Mouse (Mus musculus): Measurements from ENCODE around the gene Cklf.
"Not testable (repeated sequence)": the region's sequence is repeated elsewhere in the genome, so short reads cannot be mapped to it uniquely, and the experiment has no call there.

The Cklf gene

DNA sequence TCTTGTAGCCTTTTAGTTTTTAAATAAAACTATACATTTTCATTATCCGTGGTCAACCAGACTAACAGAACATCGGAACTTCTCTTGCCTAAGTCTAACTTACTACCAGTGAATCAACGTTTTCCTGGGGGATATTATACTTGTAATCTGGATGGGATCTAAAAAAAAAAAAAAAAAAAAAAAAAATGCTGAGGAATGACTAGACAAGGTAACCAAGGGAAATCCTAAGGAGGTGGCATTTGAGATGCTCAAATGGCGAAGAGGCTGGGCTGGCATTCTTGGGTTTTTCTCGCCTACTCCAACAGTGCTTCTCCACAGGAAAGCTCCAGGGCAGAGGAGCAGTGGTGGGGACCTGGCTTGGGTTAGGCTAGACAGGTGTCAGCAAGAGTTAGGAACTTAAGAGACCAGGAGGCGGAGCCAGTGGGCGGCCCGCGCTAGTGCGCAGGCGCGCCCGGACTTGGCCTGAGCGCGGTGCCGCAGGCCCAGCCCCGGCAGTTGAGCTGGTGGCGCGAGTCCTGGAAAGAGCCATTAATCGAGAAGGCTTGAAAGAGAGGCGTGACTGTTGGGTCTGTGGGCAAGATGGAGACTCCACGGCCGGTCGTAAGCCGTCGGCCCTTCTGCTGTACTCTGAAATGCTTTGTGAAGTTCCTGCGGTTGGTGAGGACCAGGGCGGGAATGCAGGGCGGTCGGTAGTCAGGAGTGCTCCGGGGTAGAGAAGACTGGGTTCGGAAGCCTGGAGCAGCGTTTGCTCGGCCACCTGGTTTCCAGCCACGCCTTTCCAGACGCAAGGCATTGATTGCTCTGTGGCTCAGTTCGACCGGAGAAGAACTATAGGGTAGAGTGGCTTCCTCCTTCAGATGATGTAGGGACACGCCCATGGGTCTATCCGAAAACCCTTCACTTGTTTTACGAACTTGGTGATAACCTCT, at the start of gene Cklf:
Gene Cklf, plus strand, starts transcription at position 423 of the 929 bp plus-strand sequence.
- DNase-seq (ENCODE audit: low read depth) = peak; percentile 95

DNA sequence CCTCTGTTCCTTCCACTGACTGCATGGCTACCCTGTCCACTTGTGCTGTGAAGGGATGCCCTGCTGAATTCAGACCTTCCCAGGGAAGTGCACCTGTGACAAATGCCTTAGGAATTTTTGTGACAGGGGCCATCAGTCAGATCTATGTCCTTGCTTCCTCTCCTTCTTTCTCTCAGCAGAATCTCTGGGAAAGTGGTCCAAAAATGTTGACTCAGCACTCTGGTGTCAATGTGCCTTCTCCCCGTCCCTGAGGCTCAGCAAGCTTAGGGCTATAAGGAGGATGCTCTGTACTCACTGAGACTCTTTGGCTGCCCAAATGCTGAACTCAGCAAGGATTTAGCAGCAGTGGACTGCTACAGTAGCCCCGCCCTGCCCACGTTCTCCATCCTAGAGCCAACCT, 49.0 kb upstream of the Cklf start:
- DNase-seq (ENCODE audit: low read depth) = no peak

DNA sequence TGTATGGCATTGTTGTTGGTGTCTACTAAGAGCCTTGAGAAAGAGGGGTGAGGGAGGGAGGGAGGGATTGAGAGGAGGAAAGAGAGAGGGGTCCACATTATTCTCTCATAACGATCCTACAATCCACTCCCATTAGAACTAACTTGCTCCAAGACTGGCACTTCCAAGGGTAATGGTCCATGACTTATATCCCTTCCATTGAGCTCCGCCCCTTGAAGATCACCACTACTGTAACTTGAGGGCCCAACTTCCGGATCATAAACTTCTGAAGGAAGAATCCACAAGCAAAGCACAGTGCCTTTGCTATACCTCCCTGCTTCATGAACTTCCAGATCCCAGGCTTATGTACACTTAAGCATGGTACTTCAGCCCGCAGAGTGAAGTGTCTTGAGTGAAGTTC, 48.3 kb upstream of the Cklf start:
- DNase-seq (ENCODE audit: low read depth) = no peak

DNA sequence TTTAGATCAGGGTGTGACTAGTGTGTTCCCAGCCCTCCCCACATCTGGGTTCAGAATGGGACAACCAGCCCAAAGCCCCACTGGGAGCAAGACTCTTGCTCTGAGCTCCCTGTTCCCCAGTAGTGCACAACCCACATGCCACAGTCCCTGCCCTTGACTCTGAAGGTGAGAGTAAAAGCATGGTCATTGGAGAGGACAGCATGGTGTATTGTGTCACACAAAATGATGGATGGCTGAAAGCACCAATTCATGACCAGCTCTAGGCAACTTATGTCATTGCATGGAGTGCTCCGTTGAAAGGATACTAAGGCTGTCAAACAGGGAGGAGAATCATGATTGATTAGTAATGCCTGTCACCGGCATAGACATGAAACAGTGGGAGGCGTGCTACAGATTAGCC, 45.4 kb upstream of the Cklf start:
- DNase-seq (ENCODE audit: low read depth) = no peak

DNA sequence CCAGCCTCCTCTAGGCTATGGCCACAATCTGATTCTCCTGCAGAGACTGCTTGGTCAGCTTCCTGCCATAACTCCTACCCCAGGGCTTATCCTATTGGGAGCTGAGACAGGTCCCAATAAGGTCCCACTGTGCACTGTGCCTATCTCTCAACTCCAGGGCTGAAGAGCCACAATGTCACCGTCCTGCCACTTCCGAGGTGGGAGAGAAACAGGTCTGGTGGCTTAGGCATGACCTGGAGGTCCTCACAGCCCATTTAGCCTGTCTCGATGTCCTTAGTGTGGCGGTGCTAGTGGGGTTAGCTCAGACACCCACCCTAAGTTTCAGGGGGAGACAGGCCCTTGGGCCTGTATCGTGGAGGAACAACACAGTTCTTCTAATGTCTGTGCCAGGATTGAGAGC, 33.1 kb upstream of the Cklf start:
- DNase-seq (ENCODE audit: low read depth) = no peak

DNA sequence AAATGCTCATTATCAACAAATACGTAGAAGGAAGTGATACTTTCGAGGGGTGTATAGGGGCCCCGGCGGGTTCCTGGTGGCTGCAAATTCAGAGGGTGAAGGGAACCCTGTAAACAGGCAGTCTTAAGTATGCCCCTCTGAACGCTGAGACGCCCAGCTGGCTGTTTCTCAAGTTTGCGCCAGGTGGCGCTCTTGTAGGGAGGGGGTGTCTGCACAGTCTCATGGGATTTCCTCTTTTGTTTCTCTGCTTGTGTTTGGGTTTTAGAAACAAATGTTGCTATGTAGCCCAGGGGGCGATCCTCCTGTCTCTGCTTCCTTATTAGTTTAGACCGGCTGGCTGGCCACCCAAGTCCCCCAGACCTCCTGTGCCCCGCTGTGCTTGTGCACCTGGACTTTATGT, 31.6 kb upstream of the Cklf start:
- DNase-seq (ENCODE audit: low read depth) = peak; percentile 75

DNA sequence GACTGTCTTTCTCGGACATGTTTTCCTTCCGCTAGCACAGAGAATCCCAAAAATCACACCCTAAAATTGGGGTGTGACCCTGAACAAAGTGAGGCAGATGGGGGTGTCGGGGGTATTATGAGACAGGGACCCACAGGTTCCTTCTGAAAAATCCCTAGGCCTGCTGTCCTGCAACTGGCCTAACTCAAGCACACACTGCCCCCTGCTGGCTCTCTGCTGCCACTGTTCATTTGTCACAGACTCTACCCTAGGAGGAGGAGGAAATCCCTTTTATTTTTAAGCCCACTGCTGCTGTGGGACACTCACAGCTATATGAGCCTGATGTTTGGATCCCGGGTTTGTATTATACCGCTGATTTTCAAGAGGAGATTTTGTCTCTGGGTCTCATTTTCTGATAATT, 30.9 kb upstream of the Cklf start:
- DNase-seq (ENCODE audit: low read depth) = peak; percentile 84

DNA sequence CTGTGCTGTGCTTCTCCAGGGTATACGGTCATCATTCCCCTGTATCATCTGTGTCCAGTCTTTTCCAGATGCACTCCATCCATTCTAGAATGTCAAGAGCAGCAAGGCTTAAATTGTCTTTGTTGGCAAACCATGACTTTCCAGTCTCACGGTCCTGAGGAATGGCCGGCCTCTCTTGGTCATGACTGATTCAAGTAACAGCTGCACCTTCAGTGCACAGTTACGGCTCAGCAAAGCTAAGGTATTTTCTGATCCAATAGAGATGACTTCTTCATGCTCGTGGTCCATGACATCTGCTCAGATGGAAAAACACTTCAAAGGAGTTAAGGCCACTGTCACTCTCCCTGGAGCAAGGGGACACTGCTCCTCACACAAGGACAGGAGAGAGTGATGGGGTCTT, 23.6 kb upstream of the Cklf start:
- no peak for DNase-seq (ENCODE audit: low read depth)

DNA sequence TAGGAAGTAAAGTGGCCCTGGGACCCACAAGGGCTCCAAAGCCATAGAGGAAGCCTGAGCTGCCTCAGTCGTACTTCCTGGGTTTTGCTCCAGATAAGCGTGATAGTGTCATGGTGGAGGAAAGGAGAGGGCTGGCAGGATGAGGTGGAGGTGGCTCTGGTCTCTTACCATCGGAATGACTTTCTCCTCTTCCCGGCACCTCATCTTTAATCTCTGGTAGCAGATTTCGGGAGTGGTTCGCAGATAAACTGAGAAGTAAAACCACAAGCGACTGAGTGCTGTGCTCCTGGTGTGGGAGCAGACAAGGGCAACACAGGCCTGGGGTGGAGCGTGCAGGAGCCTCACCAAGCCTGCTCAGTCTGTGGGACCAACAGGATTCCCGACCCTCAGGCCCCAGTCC, 20.3 kb upstream of the Cklf start:
- DNase-seq (ENCODE audit: low read depth) = no peak

DNA sequence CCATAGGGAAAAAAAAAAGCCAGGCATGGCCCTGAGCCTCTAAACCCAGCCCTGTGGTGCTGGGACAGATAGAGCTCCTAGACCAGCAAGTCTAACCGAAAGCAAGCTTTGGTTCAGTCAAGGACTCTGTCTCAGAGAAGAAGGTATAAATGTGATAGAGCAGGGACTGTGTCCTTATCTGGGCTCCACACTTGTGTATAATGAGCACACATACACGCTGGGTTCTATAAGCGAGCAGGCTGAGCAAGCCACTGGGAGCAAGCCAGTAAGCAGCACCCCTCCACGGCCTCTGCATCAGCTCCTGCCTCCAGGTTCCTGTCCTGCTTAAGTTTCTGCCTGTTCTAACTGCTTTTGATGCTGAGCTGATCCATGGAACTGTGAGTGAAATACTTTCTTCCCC, 18.6 kb upstream of the Cklf start:
- no peak for DNase-seq (ENCODE audit: low read depth)

DNA sequence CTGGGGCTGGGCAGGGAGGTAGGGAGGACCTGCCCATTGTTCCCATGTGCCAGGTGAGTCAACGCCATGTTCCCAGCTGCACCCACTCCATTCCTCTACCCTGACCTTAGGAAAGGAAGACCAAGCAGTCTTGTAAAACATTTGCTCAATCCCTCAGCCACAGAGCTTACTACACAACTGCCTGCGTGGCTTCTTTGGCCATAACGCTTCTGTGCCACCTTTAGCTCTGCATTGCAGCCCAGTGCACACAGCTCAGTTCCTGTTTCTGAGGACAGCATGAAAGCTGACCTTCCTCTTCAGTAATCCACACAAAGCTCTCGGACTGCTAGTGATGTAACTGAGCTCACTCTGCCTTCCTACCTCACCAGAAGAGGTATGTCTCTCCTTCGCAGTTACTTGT, 17.7 kb upstream of the Cklf start:
- DNase-seq (ENCODE audit: low read depth) = peak; percentile 69

DNA sequence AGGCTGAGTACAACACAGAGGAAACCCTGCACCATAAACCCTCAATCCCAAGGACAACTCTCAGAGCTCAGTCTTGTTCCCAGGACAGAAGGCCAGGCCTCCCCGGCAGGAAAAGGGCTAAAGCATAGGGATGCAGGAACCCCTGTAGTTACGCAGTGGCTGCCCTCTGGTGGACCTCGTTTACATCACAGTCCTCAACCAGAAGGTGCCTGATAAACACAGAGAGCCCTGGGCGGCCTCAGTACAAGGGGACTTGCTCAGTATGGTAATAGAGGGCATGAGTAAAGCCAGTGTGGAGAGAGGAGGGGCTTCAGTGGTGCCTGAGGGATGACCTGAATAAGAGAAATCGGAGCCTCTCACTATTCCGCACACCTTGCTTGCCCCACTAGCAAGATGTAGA, 16.1 kb upstream of the Cklf start:
- no peak for DNase-seq (ENCODE audit: low read depth)

DNA sequence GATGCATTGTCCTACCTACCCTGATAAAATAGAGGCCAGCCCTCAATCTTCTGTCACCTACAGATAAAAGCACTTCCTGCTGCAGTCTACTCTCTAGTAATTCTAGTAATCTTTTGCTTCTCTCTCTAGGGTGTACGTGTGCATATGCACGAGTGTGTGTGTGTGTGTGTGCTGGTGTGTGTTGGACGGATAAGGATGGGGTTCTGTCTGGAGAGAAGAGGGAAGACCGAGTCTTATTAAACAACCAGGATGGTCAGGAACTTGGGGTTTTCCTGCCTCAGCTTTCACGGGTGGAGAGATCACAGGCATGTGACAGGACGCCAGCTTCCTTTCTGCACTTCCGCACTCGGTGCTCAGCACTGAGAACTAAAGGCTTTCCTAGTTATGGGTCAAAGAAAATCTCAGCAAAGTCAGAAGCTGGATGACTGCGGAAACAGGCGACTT, 11.2 kb upstream of the Cklf start:
- DNase-seq (ENCODE audit: low read depth) = peak; percentile 53

DNA sequence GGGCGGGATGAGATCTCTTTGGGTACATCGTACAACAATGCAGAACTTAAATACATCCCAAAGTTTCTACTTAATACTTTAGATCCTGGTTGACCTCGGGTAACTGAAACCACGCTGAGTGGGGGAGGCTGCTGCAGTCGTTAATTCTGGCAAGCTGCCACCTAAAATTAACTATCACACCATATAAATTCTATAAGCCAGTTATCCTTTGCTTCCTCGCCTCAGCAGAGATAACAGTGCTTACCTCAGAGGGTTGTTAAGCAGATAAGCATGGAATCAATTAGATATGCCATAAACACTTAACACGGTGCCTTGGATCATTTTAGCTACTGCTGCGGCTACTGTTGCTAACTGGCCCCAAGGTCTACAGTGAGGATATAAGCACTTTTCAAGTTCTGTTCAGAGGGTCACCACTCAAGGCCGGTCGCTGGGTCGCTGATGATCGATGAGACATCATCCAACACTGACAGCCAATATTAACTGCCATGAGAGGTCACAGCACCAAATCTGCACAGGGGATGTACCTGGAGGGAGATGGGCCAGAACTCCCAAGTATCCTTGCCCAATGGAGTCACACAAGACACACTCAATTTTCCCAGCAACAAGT, 8.5 kb upstream of the Cklf start:
- no peak for DNase-seq (ENCODE audit: low read depth)

DNA sequence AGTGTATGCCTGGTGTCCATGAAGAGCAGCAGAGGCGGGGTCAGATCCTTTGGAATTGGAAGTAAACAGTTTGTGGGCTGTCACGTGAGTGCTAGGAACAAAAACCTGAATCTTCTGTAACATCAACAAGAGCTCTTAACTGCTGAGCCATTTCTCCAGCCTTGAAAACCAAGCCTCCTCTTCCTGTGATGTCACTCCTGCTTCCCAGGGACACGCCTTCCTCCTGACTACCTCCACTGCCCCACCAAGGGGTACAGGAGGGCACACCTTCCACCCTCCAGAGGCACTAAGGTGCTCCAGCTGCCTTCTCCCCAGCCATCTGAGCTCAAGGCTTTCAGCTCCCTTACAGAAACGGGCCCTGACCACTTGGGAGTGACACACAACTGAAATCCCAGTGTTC, 4.0 kb upstream of the Cklf start:
- peak; percentile 65 for DNase-seq (ENCODE audit: low read depth)

DNA sequence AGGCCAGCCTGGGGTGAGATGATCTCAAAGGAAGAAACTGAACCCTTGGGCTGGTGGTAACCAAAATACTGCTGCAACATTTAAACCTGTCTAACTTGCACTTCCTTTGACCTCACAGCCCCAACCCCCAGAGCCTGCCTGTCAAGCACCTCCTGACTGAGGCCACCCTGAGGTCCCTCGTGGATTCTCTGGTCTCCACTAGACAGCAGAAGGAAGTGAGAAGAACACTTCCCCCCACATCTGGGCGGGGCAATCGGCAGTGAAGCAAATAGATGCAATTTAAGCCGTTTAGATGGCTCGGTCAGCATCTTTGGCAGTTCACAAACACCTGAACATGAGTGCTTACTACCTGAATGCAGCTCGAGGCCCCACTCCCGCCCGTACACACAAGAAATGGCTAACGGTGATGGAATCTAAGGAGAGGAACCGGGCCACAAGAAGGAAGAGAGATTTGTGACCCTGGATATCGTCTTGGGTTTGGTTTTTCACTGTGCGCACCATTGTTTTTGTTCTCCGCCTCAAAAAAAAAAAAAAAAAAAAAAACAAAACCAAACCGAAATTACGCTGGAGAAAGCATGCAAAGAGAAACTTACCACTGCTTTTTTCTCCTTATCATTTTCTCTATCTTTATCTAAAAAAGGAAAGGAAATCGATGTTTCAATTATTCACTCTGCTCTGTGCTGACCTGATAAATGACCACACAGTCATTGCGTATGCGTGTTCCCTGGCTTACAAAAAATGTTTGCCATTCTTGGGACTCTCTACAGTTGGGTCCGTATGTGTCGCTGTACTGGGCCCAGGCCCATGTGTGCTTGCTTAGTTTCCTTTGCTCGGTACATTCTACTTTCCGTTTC, 3.4 kb upstream of the Cklf start:
- DNase-seq (ENCODE audit: low read depth) = peak; percentile 80

DNA sequence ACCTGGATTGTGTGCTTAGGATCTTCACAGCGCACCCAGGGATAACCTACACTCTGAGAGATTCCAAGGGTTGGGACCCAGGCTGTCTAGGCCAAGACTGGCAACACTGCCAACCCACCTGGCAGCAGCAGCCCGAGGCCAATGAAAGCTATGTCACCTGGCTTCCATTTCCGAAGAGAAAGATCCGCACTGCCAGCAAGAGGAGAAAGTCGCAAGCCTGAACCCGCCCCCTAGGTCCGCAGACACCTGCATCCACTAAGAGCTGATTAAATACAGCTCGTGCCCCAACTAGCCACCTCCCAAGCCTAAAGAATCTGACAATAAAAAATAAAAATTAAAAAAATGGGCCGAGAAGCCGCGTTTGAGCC, 2.8 kb upstream of the Cklf start:
- DNase-seq (ENCODE audit: low read depth) = peak; percentile 52

DNA sequence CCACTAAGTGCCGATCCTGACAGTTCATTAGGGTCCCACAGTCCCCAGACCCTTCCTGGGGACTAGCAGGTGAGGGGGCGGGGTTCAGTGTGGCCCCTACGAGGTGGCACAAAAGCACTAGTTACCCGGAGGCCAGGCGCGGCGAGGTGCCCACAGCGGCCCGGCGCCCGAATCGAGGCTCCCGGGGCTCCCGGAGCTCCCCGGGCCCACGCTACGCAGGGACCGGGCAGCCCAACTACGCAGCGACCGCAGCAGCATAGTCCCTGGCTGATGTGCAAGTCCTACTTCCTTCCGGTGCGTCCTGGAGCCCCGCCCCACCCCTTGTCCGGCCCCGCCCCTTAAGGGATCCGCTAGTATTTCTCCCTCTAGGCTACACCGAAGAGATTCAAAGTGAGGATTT, 2.4 kb upstream of the Cklf start, which contains the start of gene Tk2:
Gene Tk2, minus strand, starts transcription at position 283 of the 400 bp plus-strand sequence.
- DNase-seq (ENCODE audit: low read depth) = peak; percentile 93

DNA sequence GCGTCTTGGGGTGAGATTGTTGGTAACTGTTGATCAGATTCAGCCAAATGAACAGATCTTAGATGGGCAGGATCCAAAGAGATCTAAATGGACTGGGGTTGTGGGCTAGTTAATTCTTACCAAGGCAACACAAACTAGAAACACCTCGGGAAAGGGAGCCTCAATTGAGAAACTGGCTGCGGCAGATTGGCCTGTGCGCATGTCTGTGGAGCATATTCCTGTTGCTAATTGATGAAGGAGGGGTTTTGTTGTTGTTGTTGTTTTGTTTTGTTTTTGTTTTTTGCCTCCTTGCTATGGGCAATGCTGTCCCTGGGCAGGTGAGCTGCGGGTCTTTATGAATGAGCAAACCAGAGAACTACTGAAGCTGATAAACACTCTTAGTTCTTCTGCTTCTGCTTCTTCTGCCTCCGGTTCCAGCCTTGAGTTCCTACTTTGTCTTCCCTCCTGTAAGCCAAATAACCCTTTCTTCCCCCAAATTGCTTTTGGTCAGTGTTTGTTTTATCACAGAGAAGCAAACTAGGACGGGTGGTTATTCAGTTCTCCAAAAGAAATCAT, 1.1 kb upstream of the Cklf start:
- DNase-seq (ENCODE audit: low read depth) = no peak

DNA sequence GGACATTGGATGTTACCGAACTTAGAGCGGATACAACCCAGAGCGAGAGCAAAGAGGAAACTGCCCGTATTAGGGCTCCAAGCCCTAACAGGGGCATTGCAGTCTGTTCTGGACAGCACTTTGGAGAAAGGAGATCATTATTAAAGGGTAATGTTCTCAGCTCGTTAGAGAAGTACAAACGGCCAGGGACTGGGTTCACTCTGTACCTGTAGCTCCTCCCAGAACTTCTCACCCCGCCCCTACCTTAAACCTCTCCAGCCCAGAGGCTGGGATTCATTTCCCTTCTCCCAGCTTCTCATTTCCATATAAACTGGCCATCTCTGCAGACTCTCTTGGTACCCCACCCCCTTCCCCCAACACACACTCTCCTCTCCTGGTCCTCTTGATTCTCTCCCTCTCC, 800 bp downstream of the Cklf start:
- DNase-seq (ENCODE audit: low read depth) = no peak

DNA sequence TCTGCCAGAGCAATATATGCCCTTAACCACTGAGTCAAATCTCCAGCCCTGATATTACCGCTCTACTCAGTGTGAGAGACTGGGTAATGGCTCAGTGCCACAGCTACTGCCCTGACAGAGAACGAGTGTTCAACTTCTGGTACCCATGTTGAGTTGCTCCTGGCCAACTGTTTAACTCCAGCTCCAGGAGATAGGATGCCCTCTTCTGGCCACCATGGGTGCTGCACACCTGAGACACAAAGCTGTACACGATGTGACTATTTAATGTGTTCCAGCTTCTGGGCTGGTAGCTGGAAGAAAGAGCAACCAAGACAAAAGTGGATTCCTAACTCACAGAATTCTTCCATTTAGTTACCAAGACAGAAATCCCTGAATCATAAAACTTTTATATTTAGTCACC, 2.4 kb downstream of the Cklf start:
- peak; percentile 66 for DNase-seq (ENCODE audit: low read depth)

DNA sequence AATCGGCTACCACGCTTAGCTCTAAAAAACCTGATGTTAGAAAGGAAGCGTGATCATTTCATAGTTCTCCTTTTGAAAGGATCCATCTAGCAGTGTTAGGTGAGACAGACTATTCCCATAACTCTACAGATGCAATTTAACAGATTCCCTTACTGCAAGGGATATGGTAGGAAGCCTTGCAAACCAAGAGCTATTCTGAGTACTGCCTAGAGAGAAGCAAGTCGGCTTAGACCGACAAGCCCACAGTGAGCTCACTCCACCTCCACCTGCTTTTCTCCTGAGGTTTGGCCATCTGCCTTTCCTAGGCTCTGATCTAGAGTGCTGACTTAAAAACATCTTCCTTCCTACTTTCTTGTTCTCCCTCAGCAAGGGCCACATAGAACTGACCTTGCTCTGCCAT, 11.1 kb downstream of the Cklf start:
- DNase-seq (ENCODE audit: low read depth) = not testable (repeated sequence)
